In the genomic region with DNA sequence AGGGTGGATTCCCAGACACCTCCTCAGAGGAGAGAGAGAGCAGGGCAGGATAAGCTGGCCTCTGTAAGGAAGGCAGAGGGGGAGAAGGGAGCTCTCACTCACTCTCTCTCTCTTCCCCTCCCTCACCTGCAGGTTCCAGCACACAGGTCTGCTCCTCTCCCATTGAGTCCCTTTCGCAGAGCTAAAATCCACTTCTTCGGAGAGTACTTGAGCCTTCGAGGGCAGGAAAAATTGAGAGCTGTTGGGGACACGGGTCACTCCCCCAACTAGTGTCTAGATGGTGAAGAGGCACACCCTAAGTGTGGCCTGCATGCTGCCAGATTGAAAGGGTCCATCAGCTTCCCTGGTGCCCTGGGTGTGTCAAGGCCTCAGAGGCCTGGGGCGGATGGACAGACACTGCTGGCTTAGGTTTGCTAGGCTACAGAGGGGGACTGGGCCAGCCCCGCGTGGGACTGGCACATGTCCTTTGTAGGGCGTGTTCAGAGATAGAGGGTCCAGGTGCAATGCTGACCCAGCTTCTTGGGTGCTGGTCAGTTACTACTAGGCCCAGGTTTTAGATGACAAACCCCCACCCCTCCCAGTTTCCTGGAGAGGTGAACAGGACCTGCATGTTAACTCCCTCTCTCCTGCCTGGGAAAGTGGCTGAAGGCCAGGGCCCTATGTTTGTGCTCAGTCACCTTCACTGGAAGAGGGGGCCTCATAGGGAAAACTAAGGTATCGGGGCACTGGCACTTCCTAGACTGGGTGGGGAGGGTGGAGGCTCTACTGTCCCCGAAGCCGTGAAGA, we compare ENCODE assay signal across 11 mouse cellular contexts. TPM values are rescaled to one million over a fixed set of nuclear protein-coding genes. Genes with fewer than 3 reads are reported as not detected.
DNase-seq lines count a peak whose midpoint lies in the region; ATAC-seq and TF ChIP-seq lines count a peak whose summit lies in the region.
"Had no signal": no experiment of that assay in that cellular context is flagged by ENCODE, and none has a peak within 500 bp of the region (broad histone marks: within the 10 kb centered on the region; RNA-seq: fewer than 3 reads in every experiment).

No protein-coding gene starts in this region.

- no peak overlapping the region for H3K9ac ChIP-seq in lung, postnatal 0 days (replicated peaks; ENCODE audit: low read depth)
- H3K9ac ChIP-seq in stomach, embryonic 14.5 days (replicated peaks; ENCODE audit: low read depth, low read length) = no peak overlapping the region

- H3K4me1 ChIP-seq in lung, postnatal 0 days (ENCODE audit: insufficient read depth, low read depth, low read length) = no peaks in the 10 kb centered on the region
- H3K4me1 ChIP-seq in stomach, embryonic 14.5 days (ENCODE audit: control insufficient read depth, insufficient read depth, low read length) = peaks cover 8% of the 10 kb centered on the region

- no peak overlapping the region for H3K4me2 ChIP-seq in lung, postnatal 0 days (replicated peaks; ENCODE audit: low read depth, low read length)
- H3K4me2 ChIP-seq in stomach, embryonic 14.5 days (replicated peaks; ENCODE audit: low read depth, low read length) = no peak overlapping the region

- no peaks in the 10 kb centered on the region for H3K9me3 ChIP-seq in lung, postnatal 0 days (ENCODE audit: low read length)
- H3K9me3 ChIP-seq in stomach, embryonic 14.5 days (ENCODE audit: control insufficient read depth, low read depth, low read length) = no peaks in the 10 kb centered on the region

- 0 out of 2 replicates have a peak overlapping the region, but pooled peaks have one; percentile 27 for H3K27ac ChIP-seq in lung, postnatal 0 days (ENCODE audit: low read length)
- peak overlapping the region; percentile 21; the same call in 1 of the 2 replicates for H3K27ac ChIP-seq in stomach, embryonic 14.5 days (ENCODE audit: low read length)
- H3K27ac ChIP-seq: macrophage had no signal

- ATAC-seq in cerebellum, adult (ENCODE audit: insufficient number of reproducible peaks, low FRiP score, low TSS enrichment) = no peak
- ATAC-seq in lung, postnatal 0 days = peak; percentile 57
- peak; percentile 19; the same call in 1 of the 2 replicates for ATAC-seq in stomach, embryonic 14.5 days (ENCODE audit: insufficient number of reproducible peaks, insufficient read depth, low FRiP score, low read depth)

- no peak for TF ChIP-seq CTCF in lung, postnatal 0 days (IDR thresholded peaks at IDR 0.05)

- 67% methylated on average over 11 of the region's 11 CpGs for WGBS in lung, postnatal 0 days
- WGBS in stomach, embryonic 14.5 days = 80% methylated on average over 11 of the region's 11 CpGs

- peak; percentile 73 for DNase-seq in cerebellum, adult 9-11 months
- DNase-seq in kidney, adult 11 months = peak; percentile 43
- DNase-seq in kidney, adult 9 months = no peak
- DNase-seq in lung, postnatal 0 days (ENCODE audit: low spot score) = peak; percentile 74
- no peak for DNase-seq in lung, postnatal 25 days (ENCODE audit: low spot score)
- DNase-seq in retina, postnatal 1 day = no peak
- DNase-seq: heart, postnatal 36 days; thymus, adult 2 months had no signal

- H3K27me3 ChIP-seq in lung, postnatal 0 days (replicated peaks; ENCODE audit: insufficient read depth, low read length) = no peaks in the 10 kb centered on the region
- no peaks in the 10 kb centered on the region for H3K27me3 ChIP-seq in stomach, embryonic 14.5 days (ENCODE audit: control insufficient read depth, insufficient read depth, low read length)

- no peaks in the 10 kb centered on the region; the same call in none of the 2 replicates for H3K36me3 ChIP-seq in lung, postnatal 0 days (ENCODE audit: insufficient read depth, low read length)
- H3K36me3 ChIP-seq in stomach, embryonic 14.5 days (ENCODE audit: control insufficient read depth, insufficient read depth, low read length) = peaks cover 39% of the 10 kb centered on the region

- TF ChIP-seq EP300 in lung, postnatal 0 days (IDR thresholded peaks at IDR 0.05) = no peak

- no peak overlapping the region for H3K4me3 ChIP-seq in lung, postnatal 0 days (ENCODE audit: low read depth, low read length)
- H3K4me3 ChIP-seq in stomach, embryonic 14.5 days (ENCODE audit: low read depth, low read length) = no peak overlapping the region

RNA-seq across cellular contexts. Expression of gene Pdk2, which starts 15.7 kb away (rescaled TPM):
- polyA plus RNA-seq in lung, postnatal 0 days (2015; fragmentation: Nextera tagmentation; extraction: Ambion mirVana) = 39.3 and 51.1 TPM in 2 replicates
- 34.1 and 35.8 TPM in 2 replicates for polyA plus RNA-seq in stomach, embryonic 14.5 days (2014; fragmentation: Nextera tagmentation; extraction: Ambion mirVana)

RNA-seq across cellular contexts. Expression of gene Samd14, which starts 15.7 kb away (rescaled TPM):
- polyA plus RNA-seq in lung, postnatal 0 days (2015; fragmentation: Nextera tagmentation; extraction: Ambion mirVana) = 5.4 and 5.8 TPM in 2 replicates
- polyA plus RNA-seq in stomach, embryonic 14.5 days (2014; fragmentation: Nextera tagmentation; extraction: Ambion mirVana) = 22.8 and 24.5 TPM in 2 replicates

RNA-seq across cellular contexts. Expression of gene Ppp1r9b, which starts 34.6 kb away (rescaled TPM):
- 9.8 and 11.5 TPM in 2 replicates for polyA plus RNA-seq in lung, postnatal 0 days (2015; fragmentation: Nextera tagmentation; extraction: Ambion mirVana)
- polyA plus RNA-seq in stomach, embryonic 14.5 days (2014; fragmentation: Nextera tagmentation; extraction: Ambion mirVana) = 13.5 and 14.4 TPM in 2 replicates

RNA-seq across cellular contexts. Expression of gene Sgca, which starts 49.3 kb away (rescaled TPM):
- 0.33 and 0.55 TPM in 2 replicates for polyA plus RNA-seq in lung, postnatal 0 days (2015; fragmentation: Nextera tagmentation; extraction: Ambion mirVana)
- polyA plus RNA-seq in stomach, embryonic 14.5 days (2014; fragmentation: Nextera tagmentation; extraction: Ambion mirVana) = 0.30 and 0.46 TPM in 2 replicates
- polyA plus RNA-seq: macrophage had no signal

RNA-seq across cellular contexts. Expression of gene Itga3, which starts 51.2 kb away (rescaled TPM):
- polyA plus RNA-seq in lung, postnatal 0 days (2015; fragmentation: Nextera tagmentation; extraction: Ambion mirVana) = 44.3 and 63.1 TPM in 2 replicates
- polyA plus RNA-seq in stomach, embryonic 14.5 days (2014; fragmentation: Nextera tagmentation; extraction: Ambion mirVana) = 21.5 and 23.3 TPM in 2 replicates

Comparison
In these comparisons a context has a peak if more than half of its experiments do, and no peak if none do; other contexts are left out.
1. DNase-seq: peak in cerebellum, adult 9-11 months (single experiment), kidney, adult 11 months (single experiment) and lung, postnatal 0 days (single experiment); none in kidney, adult 9 months (single experiment), lung, postnatal 25 days (single experiment) and retina, postnatal 1 day (single experiment).